Mouse (Mus musculus): Measurements from ENCODE around the gene Grk1.

The Grk1 gene

DNA sequence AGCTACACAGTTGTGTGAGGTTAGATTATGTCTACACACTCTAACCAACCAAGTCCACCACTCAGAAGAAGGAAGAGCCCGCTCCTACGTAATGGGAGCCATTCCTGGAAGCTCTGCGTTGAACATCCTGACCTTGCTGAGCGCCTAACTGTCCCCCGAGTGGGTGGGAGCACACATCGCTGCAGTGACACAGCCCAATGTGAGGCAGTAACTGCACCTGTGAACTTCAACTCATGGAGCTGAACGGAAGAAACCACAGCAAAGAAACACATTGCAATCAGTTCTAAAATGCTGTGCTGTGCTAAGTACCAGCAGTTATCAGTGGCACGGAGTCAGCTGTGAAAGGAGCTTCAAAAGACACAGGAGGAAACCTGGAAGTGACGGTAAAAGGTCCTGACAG lies 23.3 kb downstream of the Grk1 start:
- no peak for DNase-seq (ENCODE audit: low spot score in 2 of 2)

DNA sequence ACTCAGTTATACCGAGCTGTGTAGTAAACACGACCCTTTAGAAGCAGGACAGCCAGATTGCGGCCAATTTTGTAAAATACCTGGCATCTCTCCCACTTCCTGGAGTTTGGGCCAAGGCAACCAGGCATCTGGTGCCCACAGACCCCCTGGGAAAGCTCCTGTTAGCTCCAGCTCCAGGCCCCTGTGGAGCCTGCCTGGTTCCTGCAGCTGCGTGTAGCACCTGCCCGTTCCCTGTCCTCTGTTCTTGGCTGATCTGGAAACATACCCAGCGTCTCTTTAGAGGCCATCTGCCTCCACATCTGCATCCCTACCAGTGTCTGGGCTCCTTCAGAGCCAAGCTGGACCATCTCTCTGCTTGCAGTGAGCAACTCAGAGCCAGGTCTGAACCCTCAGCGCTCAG lies 25.5 kb downstream of the Grk1 start:
- DNase-seq (ENCODE audit: low spot score in 2 of 2) = peak in 1 of 2 experiments; percentile 45

- no peak for DNase-seq (ENCODE audit: low spot score in 2 of 2)
Observed at GRCm38 (mm10) chr8:13430866-13431265, 26.0 kb downstream of the Grk1 start.

- DNase-seq (ENCODE audit: low spot score in 2 of 2) = no peak
Observed at GRCm38 (mm10) chr8:13433130-13433529, 28.2 kb downstream of the Grk1 start.

DNA sequence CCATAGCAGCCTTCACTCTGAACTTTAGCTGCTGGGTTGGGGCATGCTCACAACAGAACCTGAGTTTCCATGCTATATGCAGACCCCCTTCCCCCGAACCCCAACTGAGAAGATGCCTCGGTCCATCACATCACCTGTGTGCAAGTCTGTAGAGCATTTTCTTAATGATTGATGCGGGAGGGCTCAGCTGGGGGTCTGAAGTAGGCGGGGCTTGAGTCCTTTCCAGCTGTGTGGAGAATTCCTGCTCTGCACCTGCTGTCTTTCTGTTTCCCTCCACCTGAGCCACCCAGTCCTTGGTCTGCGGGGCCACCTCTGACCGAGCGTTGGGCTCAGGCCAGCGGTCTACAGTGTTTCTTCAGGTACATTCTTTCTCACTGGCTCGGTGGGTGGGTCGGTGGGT lies 30.0 kb downstream of the Grk1 start, which contains the start of gene Tmem255b:
TSS of gene Tmem255b (plus strand) at position 301 of the 400 bp plus-strand sequence.
- no peak for DNase-seq (ENCODE audit: low spot score in 2 of 2)

GRCm38 (mm10) chr8:13436052-13436451 lies 31.2 kb downstream of the Grk1 start:
- no peak for DNase-seq (ENCODE audit: low spot score in 2 of 2)

DNA sequence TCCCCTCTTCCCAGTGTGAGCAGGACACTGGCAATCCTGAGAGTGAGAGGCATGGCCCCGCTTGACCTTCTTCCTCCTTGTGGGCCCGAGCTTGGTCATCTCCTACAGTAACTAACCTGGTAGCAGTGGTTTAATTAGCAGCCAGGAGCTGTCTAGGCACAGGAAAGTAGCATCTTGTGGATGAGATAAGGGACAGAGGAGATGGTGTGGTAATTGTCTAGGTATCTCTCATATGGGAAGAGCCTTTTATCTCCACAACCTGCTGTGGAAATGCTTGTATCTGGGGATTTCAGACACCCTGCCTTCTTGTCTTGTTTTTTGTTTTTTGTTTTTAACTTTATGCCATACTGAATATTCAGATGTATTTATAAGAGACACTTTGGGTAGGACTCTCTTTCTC lies 32.6 kb downstream of the Grk1 start:
- no peak for DNase-seq (ENCODE audit: low spot score in 2 of 2)

DNA sequence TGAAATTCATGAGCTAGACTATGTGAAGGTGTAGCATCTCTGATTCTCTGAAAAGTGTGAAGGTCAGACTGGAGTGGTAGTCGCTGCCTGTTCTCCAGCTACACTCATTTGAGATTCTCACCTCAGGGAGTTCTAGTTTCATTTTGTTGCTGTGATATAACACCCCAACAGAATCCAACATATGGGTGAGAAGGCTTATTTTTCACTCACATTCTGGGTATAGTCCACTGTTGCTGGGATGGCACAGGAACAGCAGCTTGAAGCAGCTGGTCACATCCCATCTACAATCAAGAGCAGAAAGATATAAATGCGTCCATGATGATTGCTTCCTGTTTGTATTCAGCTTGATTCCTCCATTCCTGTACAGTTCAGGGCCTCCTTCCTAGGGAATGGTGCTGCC lies 37.3 kb downstream of the Grk1 start:
- no peak for DNase-seq (ENCODE audit: low spot score in 2 of 2)

- no peak for DNase-seq (ENCODE audit: low spot score in 2 of 2)
Observed at GRCm38 (mm10) chr8:13446456-13446855, 41.6 kb downstream of the Grk1 start.

DNA sequence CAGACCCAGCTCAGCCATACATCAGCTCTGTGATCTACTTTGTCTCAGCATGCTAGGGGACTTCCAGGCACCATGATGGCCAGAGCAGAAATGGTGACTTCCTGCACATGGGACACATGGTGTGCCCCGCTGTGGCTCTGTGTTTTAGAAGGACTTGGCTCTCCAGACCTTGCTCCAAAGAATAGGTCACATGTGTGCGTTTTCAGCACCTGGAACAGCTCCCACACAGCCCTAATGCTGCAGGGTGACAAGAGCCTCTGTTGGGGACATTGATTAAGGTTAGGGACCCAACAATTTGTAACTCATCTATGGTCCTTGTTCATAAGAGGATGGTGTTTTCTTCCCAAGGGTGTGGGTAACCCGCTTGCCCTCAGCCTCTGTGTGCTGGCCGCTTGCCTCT lies 43.3 kb downstream of the Grk1 start:
- DNase-seq (ENCODE audit: low spot score in 2 of 2) = no peak

GRCm38 (mm10) chr8:13451747-13452277 lies 46.9 kb downstream of the Grk1 start:
- DNase-seq (ENCODE audit: low spot score in 2 of 2) = no peak

DNA sequence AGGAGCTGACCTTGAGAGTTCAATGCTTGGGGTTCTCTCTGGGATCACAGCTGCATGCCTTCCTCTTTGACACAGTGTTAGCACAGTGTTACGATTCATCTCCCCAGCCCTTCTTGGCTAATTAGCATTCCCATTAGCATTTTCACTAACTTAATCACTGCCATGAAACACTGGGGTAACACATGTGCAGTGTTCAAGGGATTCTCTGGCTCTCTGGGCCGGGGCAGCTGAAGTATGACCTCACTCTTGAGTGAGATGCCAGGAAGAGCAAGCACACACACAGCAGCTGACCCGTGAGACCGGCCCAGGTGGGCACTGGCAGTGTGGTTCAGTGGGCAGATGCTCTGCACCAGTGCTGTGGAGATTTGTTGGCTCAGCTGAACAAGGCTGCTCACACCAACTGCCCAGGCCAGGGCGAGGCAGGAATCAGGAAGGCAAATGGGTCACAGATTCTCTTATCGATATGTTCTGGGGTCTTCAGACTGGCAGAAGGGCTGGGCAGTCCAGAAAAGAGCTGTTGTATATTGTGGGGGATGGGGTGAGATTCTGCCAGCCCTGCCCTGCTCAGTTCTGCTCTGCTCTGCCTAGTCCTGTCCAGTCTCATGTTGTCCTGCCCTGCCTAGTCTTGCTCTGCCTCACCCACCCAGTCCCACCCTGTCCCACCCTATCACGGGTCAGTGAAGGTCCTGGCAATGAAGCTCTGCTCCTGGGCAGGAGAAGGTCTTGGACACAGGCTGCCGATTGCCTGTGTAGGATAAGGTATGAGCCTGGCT lies 49.6 kb downstream of the Grk1 start:
- DNase-seq (ENCODE audit: low spot score in 2 of 2) = no peak

GRCm38 (mm10) chr8:13455295-13455694 lies 50.4 kb downstream of the Grk1 start:
- DNase-seq (ENCODE audit: low spot score in 2 of 2) = peak in 1 of 2 experiments; percentile 44

- no peak for DNase-seq (ENCODE audit: low spot score in 2 of 2)
Observed at GRCm38 (mm10) chr8:13459431-13459830, 54.5 kb downstream of the Grk1 start.

DNA sequence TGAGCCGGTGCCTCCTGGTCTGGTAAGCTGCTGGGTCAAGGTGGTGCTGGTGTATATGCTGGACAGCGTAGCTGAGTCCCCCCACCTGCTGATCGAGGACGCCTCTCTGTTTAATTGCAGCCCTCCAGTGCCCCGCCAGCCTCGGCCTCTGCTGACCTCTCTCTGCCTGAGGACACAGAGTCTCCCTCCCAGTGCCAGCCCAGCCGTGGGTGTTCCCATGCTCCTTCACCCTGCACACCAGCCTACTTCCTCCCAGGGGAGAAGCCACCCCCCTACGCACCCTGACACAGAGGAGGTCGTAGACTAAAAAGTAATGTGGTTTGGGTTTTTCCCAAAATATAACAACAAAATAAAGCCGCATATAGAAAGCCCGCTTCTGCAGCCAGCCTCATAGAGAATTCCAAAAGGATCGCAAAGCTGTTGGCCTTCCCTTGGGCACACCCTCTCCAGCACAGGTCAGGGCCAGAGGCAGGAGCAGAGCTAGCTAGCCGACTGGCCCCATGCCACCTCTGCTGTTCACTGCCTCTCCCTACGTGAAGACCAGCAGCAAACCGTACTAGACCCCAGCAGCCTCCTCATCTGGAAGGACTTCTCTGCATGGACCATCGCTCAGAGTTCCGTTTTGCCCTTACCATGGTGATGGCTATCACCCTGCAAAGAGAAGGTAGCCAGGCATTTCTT lies 56.3 kb downstream of the Grk1 start:
- no peak for DNase-seq (ENCODE audit: low spot score in 2 of 2)

DNA sequence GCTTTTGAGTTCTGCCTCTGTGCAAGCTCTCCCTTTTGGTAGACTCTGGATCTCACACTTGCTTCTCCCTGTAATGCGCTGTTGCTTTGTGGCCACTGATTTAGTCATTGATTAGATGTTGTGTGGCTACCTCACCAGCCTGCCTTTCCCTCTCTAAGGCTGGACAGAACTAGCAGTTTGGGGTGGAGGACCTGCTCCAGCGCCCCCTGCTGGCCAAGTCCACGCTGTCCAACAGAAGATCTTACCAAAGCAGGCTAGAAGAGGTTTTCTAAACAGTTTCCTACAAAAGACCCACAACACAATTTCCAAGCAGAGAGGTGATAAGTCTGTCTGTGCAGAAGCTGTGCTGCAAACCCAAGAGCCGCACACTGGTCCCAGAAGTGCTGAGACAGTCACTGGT lies 57.0 kb downstream of the Grk1 start:
- peak; percentile 80 to 81 for DNase-seq (ENCODE audit: low spot score in 2 of 2)

- no peak for DNase-seq (ENCODE audit: low spot score in 2 of 2)
Observed at GRCm38 (mm10) chr8:13462392-13462791, 57.5 kb downstream of the Grk1 start.

DNA sequence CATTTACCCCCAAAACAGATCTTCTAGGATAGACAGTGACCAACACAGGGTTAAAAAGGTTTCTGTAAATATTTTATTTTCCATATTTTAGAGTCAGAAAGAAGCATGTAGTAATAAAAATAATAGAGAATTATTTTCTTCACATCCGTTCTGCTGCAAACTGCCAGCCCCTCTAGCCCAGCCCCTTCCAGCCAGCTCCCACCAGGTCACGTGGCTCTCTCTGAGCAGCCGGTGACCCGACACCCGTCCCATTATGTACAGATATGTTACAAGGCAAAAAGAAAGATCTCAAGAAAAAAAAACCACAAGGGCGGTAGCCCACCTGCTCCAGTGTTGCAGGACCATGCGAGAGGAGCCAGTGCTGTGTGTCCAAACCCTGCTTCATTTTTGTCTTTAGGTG lies 60.4 kb downstream of the Grk1 start:
- no peak for DNase-seq (ENCODE audit: low spot score in 2 of 2)

GRCm38 (mm10) chr8:13466989-13467388 lies 62.1 kb downstream of the Grk1 start:
- DNase-seq (ENCODE audit: low spot score in 2 of 2) = no peak

GRCm38 (mm10) chr8:13468737-13469136 lies 63.9 kb downstream of the Grk1 start:
- peak in 1 of 2 experiments; percentile 29 for DNase-seq (ENCODE audit: low spot score in 2 of 2)

DNA sequence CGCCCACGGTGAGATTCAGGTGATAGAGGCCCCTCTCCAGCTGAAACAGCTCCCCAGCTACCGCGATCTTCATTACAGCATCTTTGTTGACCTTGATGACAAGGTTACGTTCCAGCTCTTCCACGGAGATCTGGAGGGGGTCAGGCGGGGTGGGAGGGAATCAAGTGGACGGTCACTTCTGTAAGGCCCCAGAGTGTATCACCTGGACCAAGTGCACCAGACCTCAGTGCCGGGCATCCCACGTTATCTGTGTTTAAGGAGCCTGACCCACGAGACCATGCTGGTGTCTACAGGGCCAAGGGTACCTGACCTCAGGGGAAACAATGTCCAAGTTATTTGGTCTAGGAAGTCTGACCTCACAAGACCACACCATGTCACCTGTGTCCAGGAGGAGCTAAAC lies 66.6 kb downstream of the Grk1 start:
- DNase-seq (ENCODE audit: low spot score in 2 of 2) = no peak
